Mouse (Mus musculus): ENCODE results near the gene Gm21731. TPM values are rescaled to one million over a fixed set of nuclear protein-coding genes. Genes with fewer than 3 reads are reported as not detected.
A peak's percentile ranks its signal among the peaks of the same experiment; 100 is the strongest.
"Not testable (repeated sequence)": the region's sequence is repeated elsewhere in the genome, so short reads cannot be mapped to it uniquely, and the experiment has no call there.

Gm21731 gene
- polyA plus RNA-seq (2015; fragmentation: Nextera tagmentation; extraction: Ambion mirVana) = not detected in 2 replicates

DNA sequence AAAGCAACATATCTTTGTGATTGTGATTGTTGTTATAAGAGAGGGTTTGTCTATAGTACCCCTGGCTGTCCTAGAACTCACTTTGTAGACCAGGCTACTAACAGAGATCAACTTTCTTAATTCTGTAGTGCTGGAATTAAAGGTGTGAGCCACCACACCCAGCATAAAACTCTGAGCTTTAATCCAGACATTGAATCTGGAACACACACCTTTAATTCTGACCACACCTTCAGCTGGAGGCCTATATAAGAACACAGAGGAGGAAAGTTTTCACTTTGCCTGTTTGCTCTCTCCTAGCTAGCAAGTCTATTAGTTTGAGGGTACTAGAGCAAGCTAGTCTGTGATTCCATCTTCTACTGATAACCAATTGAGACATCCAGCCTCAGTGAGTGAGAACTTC is at the start of gene Gm21731:
TSS of gene Gm21731 (plus strand) at position 301 of the 400 bp plus-strand sequence.
- not testable (repeated sequence) for H3K4me2 ChIP-seq (ENCODE audit: low read depth, low read length); H3K9me3 ChIP-seq (replicated peaks; ENCODE audit: control insufficient read depth, low read length); H3K27ac ChIP-seq (ENCODE audit: low read length); H3K9ac ChIP-seq (ENCODE audit: low read length); ATAC-seq (ENCODE audit: insufficient read depth, low FRiP score); H3K36me3 ChIP-seq (ENCODE audit: control insufficient read depth, insufficient read depth, low read length); H3K27me3 ChIP-seq (ENCODE audit: control insufficient read depth, insufficient read depth, low read length); H3K4me1 ChIP-seq (ENCODE audit: control insufficient read depth, insufficient read depth, low read length); H3K4me3 ChIP-seq (replicated peaks; ENCODE audit: low read length)

DNA sequence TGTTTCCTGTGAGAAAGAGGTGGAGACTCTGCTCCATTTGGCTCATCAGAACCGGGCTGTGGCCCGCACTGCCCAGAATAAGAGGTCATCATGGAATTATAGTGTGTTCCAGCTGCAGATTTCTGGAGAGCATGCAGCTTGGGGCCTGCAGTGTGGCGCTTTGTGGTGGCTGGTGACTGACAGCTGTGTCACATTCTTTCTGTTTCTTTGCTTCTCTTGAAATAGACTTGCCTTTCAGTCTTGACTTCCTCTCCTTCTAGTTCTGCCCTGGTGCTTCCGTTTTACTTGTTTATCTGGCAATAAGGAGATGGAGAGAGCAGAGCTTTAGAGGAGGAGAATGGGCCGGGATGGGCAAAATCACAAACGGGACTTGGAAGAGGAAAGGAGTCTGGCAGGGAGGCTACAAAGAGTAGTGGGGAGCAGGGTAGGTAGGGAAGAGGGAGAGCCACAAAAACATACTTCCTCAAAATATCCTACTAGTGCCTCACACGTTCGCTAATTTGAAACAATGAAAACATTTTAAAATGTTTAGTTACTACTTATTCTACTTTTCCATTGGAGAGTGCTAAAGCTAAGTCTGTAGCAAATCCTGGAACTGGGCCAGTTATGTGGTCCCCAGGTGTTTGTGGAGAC is 42.6 kb upstream of the Gm21731 start:
- 72% methylated on average over 7 of the region's 8 CpGs for WGBS
- ATAC-seq (ENCODE audit: insufficient read depth, low FRiP score); H3K4me2 ChIP-seq (ENCODE audit: low read depth, low read length); H3K36me3 ChIP-seq (ENCODE audit: control insufficient read depth, insufficient read depth, low read length); H3K27me3 ChIP-seq (ENCODE audit: control insufficient read depth, insufficient read depth, low read length); H3K9ac ChIP-seq (ENCODE audit: low read length); H3K9me3 ChIP-seq (replicated peaks; ENCODE audit: control insufficient read depth, low read length); H3K4me3 ChIP-seq (replicated peaks; ENCODE audit: low read length); H3K4me1 ChIP-seq (ENCODE audit: control insufficient read depth, insufficient read depth, low read length); H3K27ac ChIP-seq (ENCODE audit: low read length): not testable (repeated sequence)

DNA sequence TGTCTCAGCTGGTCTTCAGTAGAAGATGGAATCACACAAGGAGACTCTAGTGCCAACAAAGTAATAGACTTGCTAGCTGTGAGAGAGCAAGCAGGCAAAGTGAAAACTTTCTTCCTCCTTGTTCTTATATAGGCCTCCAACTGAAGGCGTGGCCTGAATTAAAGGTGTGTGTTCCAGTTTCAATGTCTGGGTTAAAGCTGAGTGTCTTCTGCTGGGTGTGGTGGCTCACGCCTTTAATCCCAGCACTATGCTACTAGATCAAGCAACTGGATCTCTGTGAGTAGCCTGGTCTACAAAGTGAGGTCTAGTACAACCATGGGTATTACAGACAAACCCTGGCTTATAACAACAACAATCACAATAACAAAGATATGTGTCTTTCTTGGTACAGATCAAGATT is 23.1 kb upstream of the Gm21731 start, which contains the start of gene Gm21762:
TSS of gene Gm21762 (minus strand) at position 101 of the 400 bp plus-strand sequence.
- H3K36me3 ChIP-seq (ENCODE audit: control insufficient read depth, insufficient read depth, low read length); H3K27ac ChIP-seq (ENCODE audit: low read length); H3K27me3 ChIP-seq (ENCODE audit: control insufficient read depth, insufficient read depth, low read length); H3K9me3 ChIP-seq (replicated peaks; ENCODE audit: control insufficient read depth, low read length); H3K4me1 ChIP-seq (ENCODE audit: control insufficient read depth, insufficient read depth, low read length); H3K4me3 ChIP-seq (replicated peaks; ENCODE audit: low read length); H3K4me2 ChIP-seq (ENCODE audit: low read depth, low read length); ATAC-seq (ENCODE audit: insufficient read depth, low FRiP score); H3K9ac ChIP-seq (ENCODE audit: low read length): not testable (repeated sequence)
- WGBS = no CpG with 5 or more reads among the region's 2 CpGs

DNA sequence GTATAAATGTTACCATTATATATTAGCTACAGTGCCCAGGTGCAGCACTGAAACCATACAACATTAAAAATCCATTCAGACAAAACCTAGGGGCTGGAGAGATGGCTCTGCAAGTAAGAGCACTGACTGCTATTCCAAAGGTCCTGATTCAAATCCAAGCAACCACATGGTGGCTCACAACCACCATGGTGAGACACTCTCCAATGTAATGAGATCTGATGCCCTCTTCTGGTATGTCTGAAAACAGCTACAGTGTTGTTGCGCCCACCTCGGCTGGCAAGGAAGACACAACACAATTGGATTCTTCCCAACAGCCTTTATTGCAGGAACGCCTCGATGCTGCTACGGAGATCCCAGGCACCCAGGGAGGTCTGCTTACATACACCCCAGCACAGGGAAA is 18.0 kb upstream of the Gm21731 start:
- H3K27me3 ChIP-seq (ENCODE audit: control insufficient read depth, insufficient read depth, low read length); H3K36me3 ChIP-seq (ENCODE audit: control insufficient read depth, insufficient read depth, low read length); H3K9ac ChIP-seq (ENCODE audit: low read length); H3K4me2 ChIP-seq (ENCODE audit: low read depth, low read length); H3K27ac ChIP-seq (ENCODE audit: low read length); H3K4me1 ChIP-seq (ENCODE audit: control insufficient read depth, insufficient read depth, low read length); ATAC-seq (ENCODE audit: insufficient read depth, low FRiP score); H3K9me3 ChIP-seq (replicated peaks; ENCODE audit: control insufficient read depth, low read length); H3K4me3 ChIP-seq (replicated peaks; ENCODE audit: low read length): not testable (repeated sequence)
- WGBS = 88% methylated on average over 5 of the region's 5 CpGs

DNA sequence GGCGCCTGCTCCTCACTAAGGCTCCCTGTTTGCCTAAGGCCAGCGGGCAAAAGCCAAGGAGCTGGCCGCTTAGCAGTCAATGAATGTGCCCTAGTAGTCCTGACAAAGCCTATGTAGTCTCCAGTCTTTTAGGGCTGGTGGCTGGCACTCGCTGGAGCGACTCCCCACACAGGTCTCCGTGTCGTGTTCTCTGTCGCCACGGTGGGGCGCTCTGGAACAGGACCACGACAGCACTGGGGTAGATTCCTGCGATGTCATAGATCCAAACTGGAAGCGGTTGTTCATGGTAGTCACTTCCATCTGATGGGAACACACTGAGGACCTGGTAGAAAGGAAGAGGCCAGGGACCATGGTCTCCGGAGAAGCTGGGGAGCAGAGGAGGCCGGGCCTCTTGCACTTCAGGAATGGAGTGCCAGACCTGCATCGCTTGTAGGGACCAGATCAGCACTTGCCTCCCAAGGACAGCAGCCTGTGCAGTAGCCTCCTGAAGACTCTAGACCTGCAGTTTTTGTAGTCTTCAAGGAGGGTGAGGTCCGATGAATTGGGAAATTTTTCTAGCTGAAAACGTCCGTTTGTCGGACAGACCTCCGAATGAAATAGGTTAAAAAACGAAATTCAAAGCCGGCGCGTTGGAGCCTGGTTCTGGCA is 15.8 kb upstream of the Gm21731 start:
- not testable (repeated sequence) for H3K4me3 ChIP-seq (replicated peaks; ENCODE audit: low read length); H3K27ac ChIP-seq (ENCODE audit: low read length); H3K27me3 ChIP-seq (ENCODE audit: control insufficient read depth, insufficient read depth, low read length); H3K36me3 ChIP-seq (ENCODE audit: control insufficient read depth, insufficient read depth, low read length); H3K4me2 ChIP-seq (ENCODE audit: low read depth, low read length); ATAC-seq (ENCODE audit: insufficient read depth, low FRiP score); H3K9me3 ChIP-seq (replicated peaks; ENCODE audit: control insufficient read depth, low read length); H3K9ac ChIP-seq (ENCODE audit: low read length); H3K4me1 ChIP-seq (ENCODE audit: control insufficient read depth, insufficient read depth, low read length)
- 92% methylated on average over 16 of the region's 25 CpGs for WGBS

DNA sequence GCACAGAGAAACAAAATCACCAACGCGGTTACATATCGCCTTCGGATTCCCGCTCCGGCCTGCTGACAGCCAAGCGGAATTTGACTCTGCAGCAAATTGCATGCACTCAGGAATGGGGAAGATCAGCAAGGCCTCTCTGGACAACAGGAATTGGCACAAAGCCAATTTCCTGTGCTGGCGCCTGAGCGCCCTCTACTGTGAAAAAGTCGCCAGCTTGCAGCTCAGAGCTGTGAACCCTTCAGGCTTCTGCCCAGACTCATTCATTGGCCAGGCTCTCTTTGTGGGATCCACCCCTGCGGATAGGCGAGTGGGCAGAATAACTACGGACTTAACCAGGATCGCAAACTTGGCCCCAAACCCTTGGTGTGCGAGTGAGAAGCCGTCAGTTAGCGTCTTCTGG is 7.1 kb upstream of the Gm21731 start:
- peak; percentile 47; the same call in 1 of the 2 replicates for ATAC-seq (ENCODE audit: insufficient read depth, low FRiP score)
- H3K27ac ChIP-seq (ENCODE audit: low read length); H3K36me3 ChIP-seq (ENCODE audit: control insufficient read depth, insufficient read depth, low read length); H3K9me3 ChIP-seq (replicated peaks; ENCODE audit: control insufficient read depth, low read length); H3K27me3 ChIP-seq (ENCODE audit: control insufficient read depth, insufficient read depth, low read length); H3K4me3 ChIP-seq (replicated peaks; ENCODE audit: low read length); H3K4me1 ChIP-seq (ENCODE audit: control insufficient read depth, insufficient read depth, low read length); H3K9ac ChIP-seq (ENCODE audit: low read length); H3K4me2 ChIP-seq (ENCODE audit: low read depth, low read length): not testable (repeated sequence)
- 95% methylated on average over 17 of the region's 17 CpGs for WGBS

DNA sequence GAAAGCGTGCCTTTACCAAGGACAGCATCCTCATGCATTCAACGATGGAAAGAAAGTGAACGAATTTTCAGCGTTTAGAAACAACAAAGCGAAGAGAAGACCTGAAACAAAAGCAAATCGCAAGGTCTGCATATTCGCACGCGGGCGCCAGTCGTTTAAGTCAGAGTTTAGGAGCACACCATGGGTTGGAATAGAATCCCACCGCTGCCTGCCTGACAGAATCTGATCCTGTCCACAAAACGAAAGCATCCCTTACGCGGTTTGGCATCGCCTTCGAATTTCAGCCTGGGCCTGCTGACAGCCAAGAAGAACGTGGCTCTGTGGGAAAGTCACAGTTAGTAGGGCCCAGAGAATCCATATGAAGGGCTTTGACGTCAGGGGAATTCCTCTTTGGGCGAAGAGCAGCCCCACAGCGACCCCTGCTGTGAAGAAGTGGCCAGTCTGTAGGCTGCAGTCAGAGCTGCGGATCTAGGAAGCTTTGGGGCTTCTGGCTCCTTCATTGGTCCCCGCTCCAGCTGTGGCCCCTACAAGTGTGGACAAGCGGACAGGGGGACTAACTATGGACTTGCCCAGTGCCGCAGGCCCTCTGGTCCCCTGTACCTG is 6.4 kb upstream of the Gm21731 start:
- not testable (repeated sequence) for H3K27ac ChIP-seq (ENCODE audit: low read length); H3K4me3 ChIP-seq (replicated peaks; ENCODE audit: low read length); H3K36me3 ChIP-seq (ENCODE audit: control insufficient read depth, insufficient read depth, low read length); H3K9me3 ChIP-seq (replicated peaks; ENCODE audit: control insufficient read depth, low read length); H3K9ac ChIP-seq (ENCODE audit: low read length); H3K27me3 ChIP-seq (ENCODE audit: control insufficient read depth, insufficient read depth, low read length); H3K4me1 ChIP-seq (ENCODE audit: control insufficient read depth, insufficient read depth, low read length); ATAC-seq (ENCODE audit: insufficient read depth, low FRiP score); H3K4me2 ChIP-seq (ENCODE audit: low read depth, low read length)
- WGBS = 72% methylated on average over 13 of the region's 25 CpGs

DNA sequence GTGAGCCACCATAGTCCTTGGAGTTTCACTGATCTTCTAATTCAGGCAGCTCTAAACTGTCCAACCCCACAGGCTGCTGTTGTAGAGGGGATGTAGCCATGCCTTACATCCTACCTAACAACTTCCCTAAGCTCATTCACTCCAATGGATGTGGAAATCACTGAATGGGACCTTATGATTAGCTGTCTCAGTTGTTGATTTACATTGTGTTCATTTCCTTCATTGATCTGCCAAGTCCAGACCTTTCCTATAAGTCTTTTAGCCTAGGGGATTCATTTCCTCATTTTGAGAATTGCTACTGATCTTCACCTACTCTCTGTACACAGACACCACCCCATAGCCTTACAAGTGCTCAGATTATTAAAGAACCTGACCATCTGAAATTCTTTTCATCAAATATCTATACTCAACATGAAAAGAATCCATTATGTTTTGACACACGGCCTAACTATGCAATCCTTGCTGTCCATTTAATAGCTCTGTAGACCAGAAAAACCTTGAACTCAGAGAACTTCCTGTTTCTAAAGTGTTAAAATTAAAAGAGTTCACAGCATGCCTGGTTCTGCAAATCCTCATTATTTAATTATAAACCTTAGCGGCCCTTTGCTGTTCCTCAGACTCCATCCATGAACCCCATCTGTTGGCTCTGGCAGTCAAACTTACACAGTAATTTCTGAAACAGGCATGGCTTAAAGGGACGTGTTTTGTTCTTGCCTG is 12.5 kb downstream of the Gm21731 start:
- H3K4me1 ChIP-seq (ENCODE audit: control insufficient read depth, insufficient read depth, low read length); H3K27me3 ChIP-seq (ENCODE audit: control insufficient read depth, insufficient read depth, low read length); H3K9ac ChIP-seq (ENCODE audit: low read length); H3K4me2 ChIP-seq (ENCODE audit: low read depth, low read length); H3K27ac ChIP-seq (ENCODE audit: low read length); H3K4me3 ChIP-seq (replicated peaks; ENCODE audit: low read length); H3K9me3 ChIP-seq (replicated peaks; ENCODE audit: control insufficient read depth, low read length); H3K36me3 ChIP-seq (ENCODE audit: control insufficient read depth, insufficient read depth, low read length); ATAC-seq (ENCODE audit: insufficient read depth, low FRiP score): not testable (repeated sequence)
- 73% methylated on average over 2 of the region's 3 CpGs for WGBS

All from stomach, embryonic 16.5 days (tissue).